Mouse (Mus musculus) embryonic facial prominence, embryonic 10.5 days (tissue): Measurements from ENCODE around the gene Tgm2. TPM values are rescaled to one million over a fixed set of nuclear protein-coding genes. Genes with fewer than 3 reads are reported as not detected.

Experiments used
- DNase-seq: peaks from one replicate; pipeline ENCODE4 v3.0.0-alpha.2; 2017; ENCODE audit warnings: low spot score
- H3K27ac ChIP-seq: fragments of 300-500 bp; sonication (generic); replicated peaks from 2 replicates; pipeline ENCODE4 v1.5.1; 2016; ENCODE audit warnings: mild to moderate bottlenecking
- H3K27me3 ChIP-seq: fragments of 300-500 bp; sonication (generic); replicated peaks from 2 replicates; pipeline ENCODE4 v1.6.1; 2016; ENCODE audit warnings: low read depth, mild to moderate bottlenecking; ENCODE audit not compliant: poor library complexity, severe bottlenecking
- H3K36me3 ChIP-seq: fragments of 300-500 bp; sonication (generic); replicated peaks from 2 replicates; pipeline ENCODE4 v1.6.1; 2016; ENCODE audit warnings: mild to moderate bottlenecking, moderate library complexity
- H3K4me1 ChIP-seq: fragments of 300-500 bp; sonication (generic); 2 replicates; pipeline ENCODE4 v1.6.1; 2016
- H3K4me3 ChIP-seq: fragments of 300-500 bp; sonication (generic); 2 replicates; pipeline ENCODE4 v1.5.1; 2016; ENCODE audit warnings: mild to moderate bottlenecking, moderate library complexity
- H3K9me3 ChIP-seq: fragments of 300-500 bp; sonication (generic); 2 replicates; pipeline ENCODE4 v1.6.1; 2016; ENCODE audit warnings: mild to moderate bottlenecking
- WGBS: fragments of 180-500 bp; shearing (Covaris S2); methylation state at CpG from one replicate; pipeline ENCODE4 v1.1.7; 2016; 5-methylcytosine and 5-hydroxymethylcytosine counted together
- polyA plus RNA-seq: library from polyadenylated mRNA; unstranded; fragments of >200 nt; fragmentation: Nextera tagmentation; extraction: Ambion mirVana; gene quantifications from 2 replicates; pipeline ENCODE4 v1.2.1, GENCODE M21; 2016

Tgm2 gene
- polyA plus RNA-seq, 1 experiment from 2014 or later, result 6.4 TPM

DNA sequence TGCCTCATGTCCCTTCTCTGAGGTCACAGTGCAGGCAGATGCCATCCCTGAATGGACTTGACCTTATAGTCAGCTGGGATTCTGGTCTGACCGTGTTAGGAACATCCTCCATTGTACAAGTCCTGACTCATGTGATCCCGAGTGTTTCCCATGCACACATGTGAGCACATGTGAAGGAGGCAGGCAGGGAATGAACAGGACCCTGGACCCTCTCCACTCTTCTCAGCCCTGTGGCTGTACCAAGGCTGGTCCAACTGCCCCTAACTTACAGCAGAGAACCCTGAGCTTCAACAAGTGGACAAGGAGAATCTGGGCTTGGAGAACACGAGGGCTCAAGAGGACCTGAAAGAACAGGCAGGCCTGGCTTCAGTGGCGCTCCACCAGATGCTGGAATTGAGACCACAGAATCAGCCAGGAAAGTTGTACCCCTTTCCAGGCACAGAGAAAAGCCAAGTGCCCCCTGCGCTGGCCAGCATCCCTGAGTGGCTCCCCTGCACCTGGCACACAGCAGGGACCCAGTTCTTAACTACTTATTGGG lies 639 bp downstream of the Tgm2 start:
- H3K27me3 ChIP-seq, result peaks cover 40% of the 10 kb centered on the region

GRCm38 (mm10) chr2:158144750-158145527 lies 1.3 kb downstream of the Tgm2 start:
- no peaks in the 10 kb centered on the region for H3K9me3 ChIP-seq
- H3K27ac ChIP-seq, result no peak overlapping the region
- peak overlapping the region; percentile 6; the same call in 1 of the 2 replicates for H3K4me3 ChIP-seq
- H3K4me1 ChIP-seq, result peaks cover 42% of the 10 kb centered on the region
- peaks cover 40% of the 10 kb centered on the region for H3K27me3 ChIP-seq
- no peaks in the 10 kb centered on the region for H3K36me3 ChIP-seq
- WGBS, result 84% methylated on average over 6 of the region's 6 CpGs
- no peak for DNase-seq

More for the DNA sequence above, 639 bp downstream of the Tgm2 start:
- peak overlapping the region; percentile 76; the same call in 1 of the 2 replicates for H3K27ac ChIP-seq
- H3K9me3 ChIP-seq, result no peaks in the 10 kb centered on the region
- peaks cover 37% of the 10 kb centered on the region for H3K4me1 ChIP-seq
- no peaks in the 10 kb centered on the region for H3K36me3 ChIP-seq
- H3K4me3 ChIP-seq, result peak overlapping the region; percentile 61
- WGBS, result 65% methylated on average over 5 of the region's 5 CpGs
- no peak for DNase-seq

- H3K27ac ChIP-seq, result peak overlapping the region; percentile 0; the same call in 1 of the 2 replicates
- 58% methylated on average over 8 of the region's 8 CpGs for WGBS
- H3K9me3 ChIP-seq, result no peaks in the 10 kb centered on the region
- H3K27me3 ChIP-seq, result peaks cover 40% of the 10 kb centered on the region
- peaks cover 49% of the 10 kb centered on the region for H3K4me1 ChIP-seq
- H3K4me3 ChIP-seq, result no peak overlapping the region
- no peaks in the 10 kb centered on the region for H3K36me3 ChIP-seq
- no peak for DNase-seq
Observed at GRCm38 (mm10) chr2:158144263-158144662, 2.0 kb downstream of the Tgm2 start.

DNA sequence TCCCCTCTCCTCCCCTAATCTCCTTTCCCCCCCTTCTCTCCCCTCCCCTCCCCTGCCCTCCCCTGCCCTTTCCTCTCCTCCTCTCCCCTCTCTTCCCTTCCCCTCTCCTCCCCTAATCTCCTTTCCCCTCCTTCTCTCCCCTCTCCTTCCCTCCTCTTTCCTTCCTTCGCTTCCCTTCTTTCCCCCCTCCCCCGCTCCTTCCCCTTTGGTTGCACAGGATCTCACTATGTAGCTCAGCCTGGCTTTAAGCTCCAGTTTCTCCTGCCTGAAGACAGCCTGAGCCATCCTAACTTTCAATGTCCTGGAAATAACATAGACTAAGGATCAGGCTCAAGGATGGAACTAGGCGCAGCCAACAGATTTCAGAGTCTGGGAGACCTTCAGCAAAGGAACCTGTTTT lies 2.4 kb downstream of the Tgm2 start:
- H3K27ac ChIP-seq, result peak overlapping the region; percentile 0; the same call in 1 of the 2 replicates
- no peak overlapping the region; the same call in 1 of the 2 replicates for H3K4me3 ChIP-seq
- H3K36me3 ChIP-seq, result no peaks in the 10 kb centered on the region
- no peaks in the 10 kb centered on the region for H3K9me3 ChIP-seq
- peaks cover 40% of the 10 kb centered on the region for H3K27me3 ChIP-seq
- peaks cover 53% of the 10 kb centered on the region for H3K4me1 ChIP-seq
- 46% methylated on average over 3 of the region's 3 CpGs for WGBS
- no peak for DNase-seq

DNA sequence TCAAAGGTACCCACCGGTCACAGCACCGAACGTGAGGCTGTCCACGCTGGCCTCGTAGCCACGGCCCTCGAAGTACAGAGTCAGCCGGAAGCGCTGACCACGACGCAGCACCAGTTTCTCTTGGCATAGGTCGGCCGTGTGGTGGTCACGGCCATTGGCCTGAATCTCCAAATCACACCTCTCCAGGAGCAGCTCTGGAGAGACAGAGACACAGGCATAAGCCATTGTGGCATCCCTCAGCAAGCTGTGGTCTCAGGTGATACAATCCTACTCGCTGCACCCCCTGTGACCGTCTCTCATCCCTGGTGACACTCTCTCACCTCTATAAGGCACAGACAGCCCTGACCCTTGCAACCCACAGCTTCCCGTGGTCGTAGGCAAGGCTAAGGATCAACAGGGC lies 3.3 kb downstream of the Tgm2 start:
- Histone ChIP-seq H3K9me3 (no peaks in the 10 kb centered on the region), H3K27me3 (peaks cover 40% of the 10 kb centered on the region), H3K27ac (peak overlapping the region; percentile 11), H3K4me1 (peaks cover 55% of the 10 kb centered on the region), H3K36me3 (no peaks in the 10 kb centered on the region), H3K4me3 (no peak overlapping the region)
- no peak for DNase-seq
- WGBS, result 82% methylated on average over 18 of the region's 18 CpGs

- no peaks in the 10 kb centered on the region for H3K9me3 ChIP-seq
- no peak overlapping the region for H3K4me3 ChIP-seq
- peaks cover 29% of the 10 kb centered on the region for H3K27me3 ChIP-seq
- WGBS, result 85% methylated on average over 7 of the region's 7 CpGs
- peak overlapping the region; percentile 44 for H3K27ac ChIP-seq
- DNase-seq, result no peak
- no peaks in the 10 kb centered on the region for H3K36me3 ChIP-seq
- H3K4me1 ChIP-seq, result peaks cover 58% of the 10 kb centered on the region
Observed at GRCm38 (mm10) chr2:158141690-158142440, 4.4 kb downstream of the Tgm2 start.

- 70% methylated on average over 7 of the region's 7 CpGs for WGBS
- no peak for DNase-seq
- peaks cover 58% of the 10 kb centered on the region for H3K4me1 ChIP-seq
- no peak overlapping the region for H3K4me3 ChIP-seq
- peak overlapping the region; percentile 44; the same call in 1 of the 2 replicates for H3K27ac ChIP-seq
- no peaks in the 10 kb centered on the region for H3K36me3 ChIP-seq
- H3K27me3 ChIP-seq, result peaks cover 23% of the 10 kb centered on the region
- no peaks in the 10 kb centered on the region for H3K9me3 ChIP-seq
Observed at GRCm38 (mm10) chr2:158141271-158141670, 5.0 kb downstream of the Tgm2 start.

GRCm38 (mm10) chr2:158140664-158141063 lies 5.6 kb downstream of the Tgm2 start:
- H3K36me3 ChIP-seq, result no peaks in the 10 kb centered on the region
- H3K27me3 ChIP-seq, result peaks cover 17% of the 10 kb centered on the region
- peaks cover 58% of the 10 kb centered on the region for H3K4me1 ChIP-seq
- no peaks in the 10 kb centered on the region for H3K9me3 ChIP-seq
- no peak overlapping the region for H3K27ac ChIP-seq
- no peak overlapping the region for H3K4me3 ChIP-seq
- WGBS, result 81% methylated on average over 5 of the region's 5 CpGs
- DNase-seq, result no peak

- no peak for DNase-seq
- H3K4me1 ChIP-seq, result peaks cover 59% of the 10 kb centered on the region
- H3K9me3 ChIP-seq, result no peaks in the 10 kb centered on the region
- peaks cover 7% of the 10 kb centered on the region for H3K27me3 ChIP-seq
- H3K36me3 ChIP-seq, result no peaks in the 10 kb centered on the region
- no peak overlapping the region for H3K27ac ChIP-seq
- WGBS, result 42% methylated on average over 7 of the region's 7 CpGs
- H3K4me3 ChIP-seq, result no peak overlapping the region
Observed at GRCm38 (mm10) chr2:158139628-158140027, 6.6 kb downstream of the Tgm2 start.

DNA sequence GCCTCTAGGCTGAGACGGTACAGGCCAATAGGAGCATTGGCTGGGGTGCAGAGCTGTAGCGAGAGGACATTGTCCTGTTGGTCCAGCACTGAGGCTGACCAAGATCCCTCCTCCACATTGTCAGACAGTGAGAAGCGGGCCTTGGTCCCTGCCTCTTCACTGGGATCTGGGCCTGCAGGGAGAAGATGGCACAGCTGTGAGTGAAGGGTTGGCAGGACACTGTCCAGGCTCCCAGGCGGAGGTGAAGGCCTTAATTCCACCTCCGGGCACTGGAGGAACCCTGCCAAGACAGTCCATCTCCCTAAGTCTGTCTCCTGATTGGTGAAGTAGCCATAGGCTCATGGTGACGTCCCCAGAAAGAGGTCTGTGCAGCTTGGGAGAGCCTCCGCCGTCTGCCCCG lies 7.5 kb downstream of the Tgm2 start:
- no peak overlapping the region for H3K4me3 ChIP-seq
- WGBS, result 91% methylated on average over 9 of the region's 9 CpGs
- no peaks in the 10 kb centered on the region for H3K36me3 ChIP-seq
- peaks cover 3% of the 10 kb centered on the region; the same call in 1 of the 2 replicates for H3K27me3 ChIP-seq
- no peaks in the 10 kb centered on the region for H3K9me3 ChIP-seq
- H3K27ac ChIP-seq, result no peak overlapping the region
- no peak for DNase-seq
- peaks cover 54% of the 10 kb centered on the region for H3K4me1 ChIP-seq

- Histone ChIP-seq H3K36me3 (no peaks in the 10 kb centered on the region), H3K9me3 (no peaks in the 10 kb centered on the region), H3K27me3 (no peaks in the 10 kb centered on the region), H3K4me3 (no peak overlapping the region), H3K4me1 (peaks cover 44% of the 10 kb centered on the region), H3K27ac (0 out of 2 replicates have a peak overlapping the region, but pooled peaks have one; percentile 15)
- 85% methylated on average over 12 of the region's 12 CpGs for WGBS
- no peak for DNase-seq
Observed at GRCm38 (mm10) chr2:158137771-158138170, 8.5 kb downstream of the Tgm2 start.

DNA sequence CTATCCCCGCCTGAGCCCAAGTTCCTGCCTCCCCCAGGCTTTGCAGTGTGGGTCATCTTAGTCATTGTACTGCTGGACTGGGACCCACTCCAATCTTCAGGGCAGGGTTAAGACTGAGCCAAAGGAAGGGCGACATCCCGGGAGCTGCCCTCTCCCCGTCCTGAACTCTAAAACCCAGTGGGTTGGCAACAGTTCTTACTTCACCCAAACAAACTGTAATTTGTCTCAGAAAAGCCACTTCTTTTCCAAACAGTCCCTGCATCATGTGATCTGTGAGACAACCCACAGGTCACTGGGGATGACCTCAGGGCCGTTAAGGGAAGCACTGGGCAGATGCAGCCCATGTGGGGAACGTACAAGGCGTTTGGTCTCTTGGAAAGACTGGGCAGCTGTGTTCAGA lies 10.0 kb downstream of the Tgm2 start:
- no peaks in the 10 kb centered on the region for H3K27me3 ChIP-seq
- H3K4me3 ChIP-seq, result no peak overlapping the region
- H3K27ac ChIP-seq, result no peak overlapping the region
- no peaks in the 10 kb centered on the region for H3K36me3 ChIP-seq
- peaks cover 45% of the 10 kb centered on the region for H3K4me1 ChIP-seq
- 48% methylated on average over 7 of the region's 7 CpGs for WGBS
- DNase-seq, result no peak
- H3K9me3 ChIP-seq, result no peaks in the 10 kb centered on the region
